Mouse (Mus musculus): Measurements from ENCODE around the gene Rlf.
A peak's percentile ranks its signal among the peaks of the same experiment; 100 is the strongest.

Gene Rlf

GRCm38 (mm10) chr4:121163501-121164030 is 51.3 kb downstream of the Rlf start:
- no peak for DNase-seq

- DNase-seq, result no peak
These were observed 105.8 kb downstream of the Rlf start, which contains the start of gene Tmco2 for GRCm38 (mm10) chr4:121109126-121109525. TSS of gene Tmco2 (minus strand) at chr4:121109226.

GRCm38 (mm10) chr4:121103304-121103703 is 111.6 kb downstream of the Rlf start:
- no peak for DNase-seq

- DNase-seq, result peak; percentile 83 to 93
These were observed 117.1 kb downstream of the Rlf start, which contains the start of gene Zmpste24 for GRCm38 (mm10) chr4:121097650-121098378. TSS of gene Zmpste24 (minus strand) at chr4:121098241.
